Mouse (Mus musculus): ENCODE measurements around the gene Pnma5. TPM values are rescaled to one million over a fixed set of nuclear protein-coding genes. Genes with fewer than 3 reads are reported as not detected.
"Not testable (repeated sequence)": the region's sequence is repeated elsewhere in the genome, so short reads cannot be mapped to it uniquely, and the experiment has no call there.

The Pnma5 gene
- total RNA-seq (2014; fragmentation: Nextera tagmentation) (not detected in 2 replicates), total RNA-seq (2017) (not detected in 2 replicates)

- ATAC-seq (replicated peaks; ENCODE audit: poor library complexity, severe bottlenecking): no peak
Measured at GRCm38 (mm10) chrX:73037003-73037402, at the start of gene Pnma5. Gene Pnma5, minus strand, starts transcription at chrX:73037103.

- 0 out of 2 replicates have a peak, but pooled peaks have one; percentile 14 for ATAC-seq (replicated peaks; ENCODE audit: poor library complexity, severe bottlenecking)
Measured at GRCm38 (mm10) chrX:73082267-73083055, 45.6 kb upstream of the Pnma5 start, which contains the start of gene Xlr4a. Gene Xlr4a, minus strand, starts transcription at chrX:73082478.

DNA sequence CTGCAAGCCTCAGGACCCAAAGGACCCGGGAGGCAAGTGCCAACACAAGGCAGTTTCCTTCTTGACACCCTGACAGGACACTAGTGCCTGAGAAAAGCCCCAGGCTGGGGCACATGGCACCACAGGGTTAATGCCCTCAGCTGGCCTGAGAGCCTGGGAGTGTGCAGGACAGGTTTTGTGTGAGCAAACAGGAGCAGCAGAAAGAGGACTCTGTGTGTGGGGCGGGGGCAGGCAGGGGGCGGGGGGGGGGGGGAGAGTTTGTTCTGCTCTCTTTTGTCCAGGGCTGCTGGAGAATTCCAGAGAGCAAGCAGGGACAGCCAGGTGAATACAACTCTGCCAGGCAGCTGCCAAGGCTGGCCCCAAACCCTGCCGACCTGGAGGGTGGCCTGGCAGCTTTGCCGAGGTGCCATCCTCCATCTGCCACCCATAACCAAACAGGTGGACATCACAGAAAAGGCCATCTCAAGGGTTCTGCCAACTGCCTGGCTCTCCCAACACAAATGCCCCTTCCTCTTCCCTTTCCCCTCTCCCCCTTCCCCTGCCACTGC, 29.9 kb upstream of the Pnma5 start:
- ATAC-seq (replicated peaks; ENCODE audit: poor library complexity, severe bottlenecking): not testable (repeated sequence)

DNA sequence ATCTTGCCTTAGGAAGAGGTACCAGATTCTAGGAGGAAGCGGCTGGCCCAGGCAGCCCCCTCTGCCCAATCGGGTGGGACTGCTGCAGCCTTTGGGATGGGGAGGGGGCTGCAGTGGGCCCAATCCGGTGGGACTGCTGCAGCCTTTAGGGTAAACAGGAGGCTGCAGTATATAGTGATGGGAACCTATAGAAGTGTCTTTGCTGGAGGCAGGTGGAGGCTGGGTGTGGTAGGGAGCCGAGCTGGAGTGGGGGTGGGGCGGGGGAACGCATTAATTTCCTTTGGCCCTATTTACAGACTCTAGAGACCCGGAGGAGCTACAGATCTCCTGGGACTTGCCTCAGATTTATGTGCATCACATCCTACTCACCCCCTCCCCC, 27.5 kb upstream of the Pnma5 start, which contains the start of gene Pnma3:
Gene Pnma3, plus strand, starts transcription at position 373 of the 379 bp plus-strand sequence.
- no peak for ATAC-seq (replicated peaks; ENCODE audit: poor library complexity, severe bottlenecking)

- ATAC-seq (replicated peaks; ENCODE audit: poor library complexity, severe bottlenecking): no peak
Measured at GRCm38 (mm10) chrX:73063512-73064414, 26.9 kb upstream of the Pnma5 start.

- ATAC-seq (replicated peaks; ENCODE audit: poor library complexity, severe bottlenecking): no peak
Measured at GRCm38 (mm10) chrX:73062323-73062722, 25.4 kb upstream of the Pnma5 start.

DNA sequence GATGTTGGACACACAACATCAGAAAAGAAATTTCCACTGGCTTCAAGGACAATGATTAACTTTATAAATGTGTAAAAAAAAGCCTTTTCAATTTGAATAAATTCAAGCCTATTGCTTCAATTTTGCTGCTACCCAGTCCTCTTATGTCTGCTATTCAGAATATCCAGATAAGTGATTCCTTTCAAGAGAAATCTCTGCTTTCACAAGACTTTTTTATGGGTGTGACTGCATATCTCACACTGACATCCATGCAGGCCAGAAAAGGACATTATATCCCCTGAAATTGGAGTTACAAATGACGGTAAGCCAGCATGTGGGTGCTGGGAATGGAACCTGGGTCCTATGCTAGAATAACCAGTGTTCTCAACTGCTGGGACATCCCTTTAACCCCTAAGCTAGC, 24.6 kb upstream of the Pnma5 start:
- no peak for ATAC-seq (replicated peaks; ENCODE audit: poor library complexity, severe bottlenecking)

- peak; percentile 100 for ATAC-seq (replicated peaks; ENCODE audit: poor library complexity, severe bottlenecking)
Measured at GRCm38 (mm10) chrX:73053860-73054563, 17.1 kb upstream of the Pnma5 start.

DNA sequence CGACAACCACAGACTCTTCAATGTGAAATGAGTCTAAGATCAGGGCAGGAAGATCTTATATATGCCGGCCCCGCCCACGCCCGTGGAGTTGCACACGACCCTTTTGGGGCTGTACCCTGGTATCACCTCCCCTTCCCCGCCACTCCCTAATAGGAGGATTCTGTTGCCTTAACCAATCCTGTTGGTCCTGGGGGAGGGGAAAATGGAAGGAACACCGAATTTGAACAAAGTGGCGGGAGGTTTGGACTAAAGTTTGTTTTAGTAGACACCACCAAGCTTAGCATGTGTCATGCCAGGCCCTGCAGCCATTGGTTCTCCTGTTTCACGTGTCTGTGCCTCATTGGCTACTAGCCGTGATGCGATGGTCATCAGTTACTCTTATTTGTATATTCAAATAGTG, 2.8 kb upstream of the Pnma5 start:
- ATAC-seq (replicated peaks; ENCODE audit: poor library complexity, severe bottlenecking): no peak

DNA sequence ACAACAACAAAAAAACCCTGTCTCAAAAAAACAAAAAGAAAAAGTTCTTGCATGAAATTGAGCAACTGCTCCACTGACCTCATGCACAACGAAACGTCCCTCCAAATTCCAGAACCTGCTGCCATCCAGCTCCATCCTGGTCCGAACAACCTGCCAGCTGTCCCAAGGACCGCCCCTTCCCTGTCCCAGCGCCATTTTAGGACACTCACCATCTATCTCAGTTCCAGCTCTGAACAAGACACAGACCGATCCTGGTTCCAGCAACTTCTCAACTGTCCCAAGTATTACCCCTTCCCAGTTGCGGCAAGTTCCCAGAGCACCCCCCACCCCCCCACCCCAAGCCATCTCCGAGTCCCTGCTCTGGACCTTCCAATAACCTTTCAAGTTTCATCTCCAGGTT, 1.9 kb upstream of the Pnma5 start:
- ATAC-seq (replicated peaks; ENCODE audit: poor library complexity, severe bottlenecking): no peak

DNA sequence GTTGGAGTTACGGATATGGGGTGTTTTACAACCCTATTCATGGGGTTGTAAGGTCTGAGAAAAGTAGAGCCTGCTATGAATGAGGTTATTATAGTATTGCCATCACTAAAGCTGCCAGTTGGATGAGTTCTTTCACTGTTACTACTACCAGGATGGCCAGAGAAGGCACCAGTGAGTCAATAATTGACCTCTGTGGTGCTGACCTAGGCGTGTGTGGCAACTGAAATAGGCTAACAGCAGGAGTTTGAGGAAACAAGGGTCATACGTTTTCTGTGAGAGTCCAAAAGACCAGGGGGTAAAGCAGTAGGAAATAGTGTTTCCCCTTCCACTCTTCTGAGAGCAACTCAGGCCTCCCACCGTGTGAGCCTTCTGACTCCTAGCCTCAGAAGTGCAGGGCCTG, 24.1 kb downstream of the Pnma5 start:
- no peak for ATAC-seq (replicated peaks; ENCODE audit: poor library complexity, severe bottlenecking)

DNA sequence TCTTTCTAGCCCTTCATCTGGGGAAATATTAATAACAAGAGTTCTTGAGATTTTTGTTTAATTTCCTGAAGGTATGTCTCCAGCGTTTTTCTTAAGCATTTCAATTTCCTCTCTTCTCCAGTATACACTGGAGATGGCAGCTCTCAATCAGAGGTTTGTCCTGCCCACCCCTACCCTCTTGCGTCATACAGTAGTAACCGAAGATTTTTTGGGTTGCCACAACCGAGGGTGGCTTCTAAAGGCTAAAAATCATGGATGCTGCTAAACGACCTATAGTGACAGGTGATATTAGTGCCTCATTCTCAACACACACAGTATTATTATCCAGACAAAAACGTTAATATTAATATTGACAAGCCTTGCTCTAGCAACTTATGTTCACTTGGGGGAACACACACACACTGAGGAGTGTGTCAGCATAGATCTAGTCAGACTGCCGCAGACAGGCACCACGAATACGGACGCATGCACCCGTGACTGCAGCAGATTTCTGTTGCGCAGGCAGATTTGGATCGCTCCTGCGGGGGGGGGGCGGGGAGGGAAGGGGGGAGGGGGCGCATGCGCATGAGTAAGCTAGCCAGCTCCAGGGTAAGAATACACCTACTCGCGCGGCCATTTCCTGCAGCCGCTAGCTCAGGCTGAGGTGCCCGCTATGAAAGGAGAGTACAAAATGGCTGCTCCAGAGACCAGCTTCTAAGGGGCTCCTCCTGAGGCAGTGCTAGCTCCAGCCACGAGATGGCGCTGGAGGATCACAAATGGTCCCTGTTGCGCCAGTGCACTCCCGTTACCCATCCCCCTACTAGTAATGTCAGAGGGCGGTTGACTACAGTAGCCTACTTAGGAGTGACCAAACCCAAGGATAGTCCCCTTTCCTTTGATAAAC, 29.1 kb downstream of the Pnma5 start:
- ATAC-seq (replicated peaks; ENCODE audit: poor library complexity, severe bottlenecking): peak; percentile 97

GRCm38 (mm10) chrX:73005678-73006077, 31.2 kb downstream of the Pnma5 start:
- no peak for ATAC-seq (replicated peaks; ENCODE audit: poor library complexity, severe bottlenecking)

GRCm38 (mm10) chrX:73003110-73003509, 33.8 kb downstream of the Pnma5 start:
- no peak for ATAC-seq (replicated peaks; ENCODE audit: poor library complexity, severe bottlenecking)

DNA sequence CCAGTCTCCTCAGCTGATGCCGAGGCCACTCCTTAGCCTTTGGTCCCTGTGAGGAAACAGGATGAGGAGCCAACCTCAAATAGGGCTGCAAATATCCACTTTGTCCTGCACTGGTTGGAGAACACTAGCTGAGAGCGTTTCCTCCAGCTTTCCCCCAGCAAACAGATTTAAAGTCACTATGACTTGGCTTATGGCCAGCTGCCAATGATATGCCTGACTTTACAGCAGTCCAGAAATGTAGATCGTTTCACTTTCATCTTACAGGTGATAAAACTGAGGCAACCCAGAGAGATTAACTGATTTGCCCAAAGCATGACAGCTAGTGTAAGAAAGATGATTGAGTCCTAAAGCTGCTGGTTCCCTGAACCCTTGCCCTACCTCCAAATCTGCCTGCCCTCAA, 41.4 kb downstream of the Pnma5 start:
- ATAC-seq (replicated peaks; ENCODE audit: poor library complexity, severe bottlenecking): no peak

DNA sequence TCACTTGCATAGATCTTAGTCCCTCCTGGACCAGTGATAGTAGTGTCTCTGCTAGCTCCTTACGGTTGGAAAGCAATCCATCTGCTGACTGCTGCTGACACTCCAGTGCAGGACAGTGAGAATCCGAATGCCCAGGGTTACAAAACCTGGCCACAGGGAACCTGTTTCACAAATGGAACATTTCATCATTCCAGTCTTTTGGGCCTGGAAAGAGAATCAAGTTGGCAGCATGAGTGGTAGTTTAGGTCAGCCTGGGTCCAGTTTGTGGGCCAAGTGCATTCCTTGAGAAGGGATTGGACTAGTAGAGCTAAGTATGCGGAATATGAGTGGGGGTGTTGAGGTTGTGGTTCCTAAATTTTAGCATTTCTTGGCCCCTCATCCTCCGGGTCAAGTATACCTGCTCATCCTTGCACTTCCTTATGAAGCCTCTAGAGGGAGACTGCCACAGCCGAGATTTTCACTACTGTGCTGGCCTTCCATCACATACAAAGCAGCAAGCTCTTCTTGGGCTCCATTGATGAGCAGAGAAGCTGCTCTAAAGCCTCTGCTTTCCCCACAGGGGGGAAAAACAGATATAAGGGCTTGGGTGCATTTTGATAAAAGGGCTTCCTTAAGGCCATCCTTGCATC, 44.5 kb downstream of the Pnma5 start:
- peak; percentile 44; the same call in 1 of the 2 replicates for ATAC-seq (replicated peaks; ENCODE audit: poor library complexity, severe bottlenecking)

GRCm38 (mm10) chrX:72990581-72990980, 46.3 kb downstream of the Pnma5 start:
- ATAC-seq (replicated peaks; ENCODE audit: poor library complexity, severe bottlenecking): no peak

- ATAC-seq (replicated peaks; ENCODE audit: poor library complexity, severe bottlenecking): no peak
Measured at GRCm38 (mm10) chrX:72988431-72988830, 48.5 kb downstream of the Pnma5 start.

GRCm38 (mm10) chrX:72987520-72987905, 49.4 kb downstream of the Pnma5 start:
- ATAC-seq (replicated peaks; ENCODE audit: poor library complexity, severe bottlenecking): no peak
